Mouse (Mus musculus): ENCODE measurements around the gene Gm45062. TPM values are rescaled to one million over a fixed set of nuclear protein-coding genes. Genes with fewer than 3 reads are reported as not detected.
A peak's percentile ranks its signal among the peaks of the same experiment; 100 is the strongest.

Gm45062 gene
- polyA plus RNA-seq, 1 experiment: not detected

- no peaks in the 10 kb centered on the region for H3K36me3 ChIP-seq (ENCODE audit: control insufficient read depth, insufficient read depth, low read length)
- H3K4me1 ChIP-seq (ENCODE audit: control insufficient read depth, insufficient read depth, insufficient read length): peaks cover 4% of the 10 kb centered on the region; the same call in 1 of the 2 replicates
- H3K27ac ChIP-seq (ENCODE audit: insufficient read depth, low read length): no peak overlapping the region
- DNase-seq (ENCODE audit: low read depth in 1 of 2, low spot score in 2 of 2): no peak
- TF ChIP-seq POLR2A (IDR thresholded peaks at IDR 0.05; ENCODE audit: low read depth, low read length) (no peak), CTCF (IDR thresholded peaks at IDR 0.05; ENCODE audit: extremely low read depth, insufficient read depth, insufficient read length, insufficient replicate concordance) (no peak)
- H3K27me3 ChIP-seq (ENCODE audit: control insufficient read depth, insufficient read depth, low read length): no peaks in the 10 kb centered on the region
- no peak overlapping the region for H3K4me3 ChIP-seq (ENCODE audit: extremely low read depth, insufficient read depth, insufficient read length)
- WGBS: 45% methylated on average over 3 of the region's 3 CpGs
Measured at GRCm38 (mm10) chr6:8285401-8285960, 26.2 kb downstream of the Gm45062 start.

GRCm38 (mm10) chr6:8286146-8286545, 26.9 kb downstream of the Gm45062 start:
- Histone ChIP-seq H3K4me3 (ENCODE audit: extremely low read depth, insufficient read depth, insufficient read length) (no peak overlapping the region), H3K27ac (ENCODE audit: insufficient read depth, low read length) (no peak overlapping the region), H3K4me1 (ENCODE audit: control insufficient read depth, insufficient read depth, insufficient read length) (peaks cover 4% of the 10 kb centered on the region; the same call in 1 of the 2 replicates), H3K27me3 (ENCODE audit: control insufficient read depth, insufficient read depth, low read length) (no peaks in the 10 kb centered on the region), H3K36me3 (ENCODE audit: control insufficient read depth, insufficient read depth, low read length) (no peaks in the 10 kb centered on the region)
- 90% methylated on average over 3 of the region's 3 CpGs for WGBS
- DNase-seq (ENCODE audit: low read depth in 1 of 2, low spot score in 2 of 2): no peak
- no peak for TF ChIP-seq POLR2A (IDR thresholded peaks at IDR 0.05; ENCODE audit: low read depth, low read length)
- TF ChIP-seq CTCF (IDR thresholded peaks at IDR 0.05; ENCODE audit: extremely low read depth, insufficient read depth, insufficient read length, insufficient replicate concordance): no peak

DNA sequence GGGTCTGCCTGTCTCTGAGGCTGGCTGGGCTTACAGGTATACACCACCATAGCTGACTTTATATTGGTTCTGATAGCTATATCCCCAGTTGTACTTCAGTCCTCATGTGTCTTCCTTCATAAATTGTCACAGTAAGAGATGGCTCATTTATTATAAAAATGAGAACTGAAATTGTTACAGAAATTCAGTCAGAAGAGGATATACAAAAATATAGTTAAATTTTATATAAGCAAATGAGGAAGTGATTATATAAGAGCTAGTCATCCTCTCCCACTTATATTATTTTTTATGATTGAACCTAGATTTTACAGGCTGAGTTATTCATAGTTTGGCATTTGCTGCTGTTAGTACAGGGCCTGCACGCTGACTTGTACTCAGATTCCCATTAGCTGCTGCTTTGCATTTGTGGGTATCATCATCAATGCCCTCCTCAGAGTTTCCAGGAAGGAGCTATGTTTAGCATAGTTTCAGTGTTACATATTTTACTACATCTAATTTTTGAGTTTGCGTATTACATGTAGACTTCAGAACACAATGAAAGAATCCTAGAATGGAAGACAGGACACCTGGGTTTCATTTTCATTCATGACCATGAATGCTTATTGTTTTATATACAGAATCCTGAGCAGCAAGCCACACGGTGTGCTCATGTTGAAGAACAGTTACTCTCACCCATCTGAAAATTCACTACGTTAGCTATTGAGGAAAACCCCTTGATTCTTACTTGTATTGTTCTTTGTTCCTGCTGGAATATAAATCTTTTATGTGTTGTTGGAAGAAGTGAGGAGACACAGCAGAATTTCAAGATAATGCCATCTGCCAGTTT, 29.7 kb downstream of the Gm45062 start:
- no peak overlapping the region for H3K4me3 ChIP-seq (ENCODE audit: extremely low read depth, insufficient read depth, insufficient read length)
- peak overlapping the region; percentile 91 for H3K27ac ChIP-seq (ENCODE audit: insufficient read depth, low read length)
- H3K27me3 ChIP-seq (ENCODE audit: control insufficient read depth, insufficient read depth, low read length): no peaks in the 10 kb centered on the region
- H3K4me1 ChIP-seq (ENCODE audit: control insufficient read depth, insufficient read depth, insufficient read length): peaks cover 2% of the 10 kb centered on the region; the same call in 1 of the 2 replicates
- TF ChIP-seq POLR2A (IDR thresholded peaks at IDR 0.05; ENCODE audit: low read depth, low read length) (no peak), CTCF (IDR thresholded peaks at IDR 0.05; ENCODE audit: extremely low read depth, insufficient read depth, insufficient read length, insufficient replicate concordance) (no peak)
- peak in 1 of 2 experiments; percentile 42 for DNase-seq (ENCODE audit: low read depth in 1 of 2, low spot score in 2 of 2)
- H3K36me3 ChIP-seq (ENCODE audit: control insufficient read depth, insufficient read depth, low read length): no peaks in the 10 kb centered on the region
- 37% methylated on average over 4 of the region's 4 CpGs for WGBS

- Histone ChIP-seq H3K36me3 (ENCODE audit: control insufficient read depth, insufficient read depth, low read length) (no peaks in the 10 kb centered on the region), H3K27me3 (ENCODE audit: control insufficient read depth, insufficient read depth, low read length) (no peaks in the 10 kb centered on the region), H3K4me1 (ENCODE audit: control insufficient read depth, insufficient read depth, insufficient read length) (no peaks in the 10 kb centered on the region), H3K27ac (ENCODE audit: insufficient read depth, low read length) (no peak overlapping the region), H3K4me3 (ENCODE audit: extremely low read depth, insufficient read depth, insufficient read length) (no peak overlapping the region)
- no peak for DNase-seq (ENCODE audit: low read depth in 1 of 2, low spot score in 2 of 2)
- TF ChIP-seq POLR2A (IDR thresholded peaks at IDR 0.05; ENCODE audit: low read depth, low read length): no peak
- TF ChIP-seq CTCF (IDR thresholded peaks at IDR 0.05; ENCODE audit: extremely low read depth, insufficient read depth, insufficient read length, insufficient replicate concordance): no peak
- WGBS: 94% methylated on average over 4 of the region's 4 CpGs
Measured at GRCm38 (mm10) chr6:8294048-8294784, 35.0 kb downstream of the Gm45062 start.

DNA sequence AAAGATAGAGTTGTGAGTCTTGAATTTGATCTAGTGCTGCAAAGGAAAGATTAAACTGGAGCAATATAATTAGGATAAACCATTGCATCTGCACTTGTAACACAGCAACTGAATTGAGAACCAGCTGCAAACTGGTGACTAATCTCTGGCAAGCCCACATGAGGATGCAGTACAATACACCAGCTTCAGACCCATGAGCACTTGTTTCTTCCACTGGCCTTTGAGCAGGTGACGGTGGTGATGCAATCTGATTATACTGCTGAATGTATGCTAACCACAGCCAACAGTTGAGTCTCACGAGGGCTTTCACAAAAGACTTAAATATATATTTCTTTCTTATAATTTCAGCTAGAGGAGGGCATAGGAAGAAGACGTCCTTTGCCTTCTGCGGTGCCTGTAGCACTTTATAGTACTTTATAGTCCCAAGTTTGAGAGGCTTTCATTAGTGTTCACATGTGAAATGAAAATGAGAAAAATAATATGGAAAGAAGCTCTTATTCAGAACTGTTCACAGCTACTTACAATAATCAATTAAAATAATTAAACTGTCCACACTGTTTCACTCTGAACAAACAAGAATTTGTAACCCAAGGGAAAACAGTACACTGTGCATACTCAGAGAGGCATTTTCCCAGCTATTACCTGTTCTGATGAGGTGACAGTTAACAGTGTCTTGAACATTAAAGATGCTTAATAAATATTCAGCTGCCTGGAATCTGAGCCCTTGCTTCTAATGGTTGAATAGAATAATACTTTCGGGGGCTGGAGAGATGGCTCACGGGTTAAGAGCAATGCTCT, 40.0 kb downstream of the Gm45062 start:
- Histone ChIP-seq H3K27me3 (ENCODE audit: control insufficient read depth, insufficient read depth, low read length) (no peaks in the 10 kb centered on the region), H3K4me3 (ENCODE audit: extremely low read depth, insufficient read depth, insufficient read length) (no peak overlapping the region), H3K27ac (ENCODE audit: insufficient read depth, low read length) (no peak overlapping the region), H3K4me1 (ENCODE audit: control insufficient read depth, insufficient read depth, insufficient read length) (no peaks in the 10 kb centered on the region), H3K36me3 (ENCODE audit: control insufficient read depth, insufficient read depth, low read length) (no peaks in the 10 kb centered on the region)
- DNase-seq (ENCODE audit: low read depth in 1 of 2, low spot score in 2 of 2): no peak
- TF ChIP-seq POLR2A (IDR thresholded peaks at IDR 0.05; ENCODE audit: low read depth, low read length) (no peak), CTCF (IDR thresholded peaks at IDR 0.05; ENCODE audit: extremely low read depth, insufficient read depth, insufficient read length, insufficient replicate concordance) (no peak)
- 76% methylated on average over 6 of the region's 6 CpGs for WGBS

Measured in spleen, adult 2 months (tissue).